Mouse (Mus musculus) ovary, postnatal 36 days (tissue): ENCODE measurements around the gene C2cd2.

Source experiments
- DNase-seq: peaks from one replicate; pipeline ENCODE4 v3.0.0; 2022; ENCODE audit warnings: low spot score, mixed read lengths

C2cd2 gene

GRCm38 (mm10) chr16:97882891-97883290 is 79.5 kb downstream of the C2cd2 start:
- no peak for DNase-seq

- peak; percentile 22 for DNase-seq
Measured at GRCm38 (mm10) chr16:97879134-97879533, 83.3 kb downstream of the C2cd2 start.

- DNase-seq = no peak
Measured at GRCm38 (mm10) chr16:97877502-97877901, 84.9 kb downstream of the C2cd2 start.

- DNase-seq = no peak
Measured at GRCm38 (mm10) chr16:97875101-97875500, 87.3 kb downstream of the C2cd2 start.

- no peak for DNase-seq
Measured at GRCm38 (mm10) chr16:97874376-97874775, 88.0 kb downstream of the C2cd2 start.

GRCm38 (mm10) chr16:97872657-97873056 is 89.7 kb downstream of the C2cd2 start:
- DNase-seq = no peak

- DNase-seq = no peak
Measured at GRCm38 (mm10) chr16:97869193-97870102, 93.0 kb downstream of the C2cd2 start.

- DNase-seq = no peak
Measured at GRCm38 (mm10) chr16:97863932-97864467, 98.4 kb downstream of the C2cd2 start.

- DNase-seq = no peak
Measured at GRCm38 (mm10) chr16:97856050-97856449, 106.3 kb downstream of the C2cd2 start.

GRCm38 (mm10) chr16:97851741-97852319 is 110.6 kb downstream of the C2cd2 start, which contains the start of gene Prdm15:
Gene Prdm15, minus strand, starts transcription at chr16:97851850.
- DNase-seq = peak; percentile 88

- DNase-seq = peak; percentile 89
Measured at GRCm38 (mm10) chr16:97851061-97851740, 111.2 kb downstream of the C2cd2 start.

GRCm38 (mm10) chr16:97850667-97851060 is 111.7 kb downstream of the C2cd2 start:
- peak; percentile 8 for DNase-seq

- DNase-seq = no peak
Measured at GRCm38 (mm10) chr16:97848832-97849231, 113.6 kb downstream of the C2cd2 start.

GRCm38 (mm10) chr16:97844967-97845937 is 117.1 kb downstream of the C2cd2 start:
- no peak for DNase-seq

GRCm38 (mm10) chr16:97832154-97832553 is 130.2 kb downstream of the C2cd2 start:
- no peak for DNase-seq

- DNase-seq = no peak
Measured at GRCm38 (mm10) chr16:97828207-97828606, 134.2 kb downstream of the C2cd2 start.

GRCm38 (mm10) chr16:97823311-97824007 is 138.9 kb downstream of the C2cd2 start:
- DNase-seq = no peak

GRCm38 (mm10) chr16:97819532-97819931 is 142.9 kb downstream of the C2cd2 start:
- DNase-seq = no peak

GRCm38 (mm10) chr16:97817414-97817813 is 145.0 kb downstream of the C2cd2 start:
- no peak for DNase-seq

- DNase-seq = no peak
Measured at GRCm38 (mm10) chr16:97815269-97815668, 147.1 kb downstream of the C2cd2 start.

GRCm38 (mm10) chr16:97814060-97814459 is 148.3 kb downstream of the C2cd2 start:
- DNase-seq = no peak
